Mouse (Mus musculus) cerebellum, adult (tissue): Measurements from ENCODE around the gene Rps10.

Source experiments
- ATAC-seq: cut with Nextera tagmentation; 2 replicates; pipeline ENCODE4 v1.9.2; 2017; ENCODE audit warnings: mild to moderate bottlenecking, moderate library complexity, mixed read lengths; ENCODE audit not compliant: insufficient number of reproducible peaks, low FRiP score, low TSS enrichment

The Rps10 gene

DNA sequence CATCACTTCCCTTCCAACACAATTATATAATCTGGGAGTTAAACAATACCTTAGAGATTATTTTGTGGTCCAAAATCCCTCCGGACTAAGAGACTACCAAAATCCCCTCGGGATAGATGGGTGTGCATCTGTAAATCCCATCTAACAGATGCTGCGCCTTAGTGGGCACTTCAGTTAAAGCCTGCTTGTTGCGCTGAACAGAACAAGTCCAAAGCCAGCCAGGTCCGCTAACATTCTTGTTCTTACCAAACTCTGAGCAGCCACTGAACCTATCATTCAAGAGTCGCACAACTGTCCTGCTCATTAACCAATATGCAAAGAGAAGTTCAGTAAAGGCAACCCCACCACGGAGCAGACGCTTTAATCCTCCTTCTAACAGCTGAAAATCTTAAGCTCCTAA, 15.3 kb downstream of the Rps10 start:
- ATAC-seq, result no peak

DNA sequence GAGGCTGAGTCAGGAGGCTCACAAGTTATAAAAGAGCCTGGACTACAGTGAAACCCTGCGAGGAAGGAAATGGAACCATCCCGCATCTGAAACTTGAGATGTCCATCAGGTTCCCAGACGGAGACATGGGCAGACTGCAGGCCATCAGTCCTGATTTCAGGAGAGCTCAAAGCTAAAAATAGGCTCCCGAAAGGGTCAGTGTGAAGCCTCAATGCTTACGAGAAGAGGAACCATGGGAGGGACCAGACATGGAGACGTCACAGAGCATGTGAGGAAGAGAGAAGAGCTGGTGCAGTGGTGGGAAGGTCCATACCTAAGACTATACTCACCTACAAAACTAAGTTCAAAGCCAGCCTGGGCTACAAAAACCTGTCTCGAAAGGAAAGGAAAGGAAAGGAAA, 21.1 kb downstream of the Rps10 start:
- no peak for ATAC-seq

DNA sequence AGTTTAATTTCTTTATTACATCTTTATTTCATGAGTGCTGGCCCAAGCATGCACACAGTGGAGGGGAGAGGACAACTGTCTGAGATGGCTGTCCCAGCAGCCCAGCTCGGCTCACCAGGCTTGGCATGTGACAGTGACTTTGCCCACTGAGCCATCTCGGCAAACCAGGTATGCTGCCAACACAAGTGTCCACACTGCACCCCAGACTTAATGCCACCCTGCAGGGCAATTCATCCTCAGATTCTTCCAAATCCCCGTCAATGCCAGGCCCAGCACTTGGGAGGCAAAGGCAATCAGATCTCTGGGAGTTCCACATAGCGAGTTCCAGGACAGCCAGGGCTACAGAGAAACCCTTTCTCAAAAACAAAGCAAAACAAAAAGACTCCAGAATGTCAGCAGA, 23.5 kb downstream of the Rps10 start:
- no peak for ATAC-seq

DNA sequence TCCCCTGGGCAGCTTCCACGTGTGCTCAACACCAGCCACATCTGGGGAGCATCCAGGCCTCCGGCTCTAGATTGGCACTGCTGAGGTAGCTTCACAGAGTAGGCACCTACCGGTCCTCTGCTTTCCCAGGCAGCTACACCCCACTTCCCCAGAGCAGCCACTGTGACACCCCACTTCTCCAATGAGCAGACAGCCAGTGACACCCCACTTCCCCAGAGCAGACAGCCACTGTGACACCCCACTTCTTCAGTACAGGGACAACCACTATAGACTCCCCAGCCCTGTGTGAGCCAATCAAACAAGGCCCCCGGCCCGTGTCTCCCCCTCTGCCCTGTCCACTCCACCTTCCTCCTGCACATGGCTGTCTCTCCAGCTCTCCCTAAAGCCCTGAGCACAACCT, 24.5 kb downstream of the Rps10 start:
- ATAC-seq, result no peak

DNA sequence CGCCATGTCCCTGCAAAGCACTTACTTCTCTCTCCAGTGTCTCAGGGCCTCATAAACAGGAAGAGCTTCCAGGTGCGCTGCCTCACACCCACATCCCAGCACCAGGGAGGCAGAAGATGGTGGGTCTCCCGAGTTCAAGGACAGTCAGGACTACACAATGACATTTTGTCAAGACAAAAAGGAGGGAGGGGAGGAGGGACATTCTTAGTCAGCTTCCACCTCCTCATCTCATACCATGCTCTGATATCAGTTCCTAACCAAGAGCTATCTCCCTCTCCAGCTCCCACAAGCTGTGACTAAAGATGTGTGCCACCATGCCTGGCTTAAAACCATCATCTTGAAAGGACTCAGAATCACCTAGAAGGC, 25.0 kb downstream of the Rps10 start:
- no peak for ATAC-seq

DNA sequence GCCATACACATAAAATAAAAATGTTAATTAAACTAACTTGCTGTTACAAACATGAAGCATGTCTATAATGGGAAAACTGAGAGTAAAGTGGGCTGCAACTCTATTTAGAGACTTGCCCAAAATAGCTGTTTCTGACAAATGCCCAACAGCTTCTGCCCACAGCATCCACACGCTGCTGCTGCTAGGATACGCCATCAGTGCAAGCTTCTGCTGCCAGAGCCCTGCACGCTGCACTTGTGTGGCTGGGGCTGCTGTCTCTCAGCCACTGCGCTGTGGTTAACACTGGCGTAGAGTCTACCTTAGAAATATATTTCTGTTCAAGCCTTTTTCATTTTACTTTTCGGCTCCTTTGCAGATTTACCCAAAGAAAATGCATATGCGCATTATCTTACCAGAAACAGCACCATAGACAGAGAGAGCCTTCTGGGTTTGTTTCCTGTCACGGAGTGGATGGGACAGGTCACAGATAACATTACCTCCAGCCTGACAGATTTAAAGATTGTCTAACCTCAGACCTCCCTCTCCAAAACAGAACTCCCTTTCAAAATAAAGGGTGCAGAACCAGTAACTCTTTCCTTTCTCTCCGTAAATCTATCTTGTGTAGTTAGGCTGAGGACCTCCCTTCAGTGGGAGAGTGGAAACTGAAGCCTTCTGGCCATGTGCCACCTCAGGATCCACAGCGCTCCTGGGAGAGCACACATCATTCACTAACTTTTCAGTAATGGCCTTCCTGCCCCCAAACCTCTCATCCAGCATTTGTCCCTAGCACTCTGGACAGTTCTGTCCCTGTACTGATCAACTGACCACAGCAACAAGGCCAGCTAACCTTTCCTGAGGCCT, 25.6 kb downstream of the Rps10 start:
- ATAC-seq, result no peak

DNA sequence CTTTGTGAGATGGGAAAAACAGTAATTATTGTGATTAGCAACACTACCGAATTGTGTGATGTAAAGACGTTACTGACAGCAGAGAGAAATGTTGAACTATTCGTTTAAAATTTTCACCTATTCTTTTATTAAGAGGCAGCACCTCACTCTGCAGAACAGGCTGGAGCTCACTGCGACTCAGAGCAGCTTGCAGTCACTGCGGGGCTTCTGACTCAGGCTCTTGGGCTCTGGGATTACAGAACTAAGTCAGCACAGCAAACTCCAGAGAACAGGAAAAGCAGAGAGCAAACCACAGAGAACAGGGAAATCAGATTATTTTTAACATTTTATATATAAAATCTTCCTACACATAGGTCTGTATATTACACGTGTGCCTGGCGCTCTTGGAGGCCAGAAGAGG, 26.9 kb downstream of the Rps10 start:
- ATAC-seq, result no peak

DNA sequence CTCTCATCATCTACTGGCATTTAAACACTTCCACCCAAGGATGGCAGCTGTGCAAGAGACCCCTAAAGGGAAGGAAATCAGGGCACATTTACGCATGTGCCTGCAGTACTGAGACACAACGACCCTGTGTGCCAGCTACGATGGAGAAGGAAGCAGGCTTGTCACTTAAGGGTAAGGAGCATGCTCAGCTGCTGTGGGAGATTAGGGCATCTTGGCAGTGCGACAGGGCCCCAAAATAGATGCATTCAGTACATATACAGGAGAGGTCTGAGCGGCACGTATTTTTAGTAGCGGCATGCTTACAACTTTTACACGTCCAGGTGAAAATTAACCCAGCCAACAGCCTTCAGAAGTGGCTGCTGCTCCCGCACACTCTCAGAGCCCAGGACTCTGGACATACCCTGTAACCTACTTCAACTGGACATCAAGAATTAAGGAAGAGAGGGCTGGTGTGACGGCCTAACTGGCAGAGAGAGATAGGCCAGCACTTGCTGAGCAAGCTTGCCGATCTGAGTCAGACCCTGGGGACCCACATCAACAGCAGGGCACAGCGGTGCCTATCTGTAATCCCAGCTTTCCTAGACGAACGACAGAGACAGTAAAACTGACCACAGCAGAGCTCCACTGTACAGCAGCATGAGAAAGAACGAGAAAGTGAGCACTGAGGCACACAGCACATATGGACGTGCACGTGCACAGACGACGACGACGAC, 32.8 kb downstream of the Rps10 start:
- ATAC-seq, result no peak

DNA sequence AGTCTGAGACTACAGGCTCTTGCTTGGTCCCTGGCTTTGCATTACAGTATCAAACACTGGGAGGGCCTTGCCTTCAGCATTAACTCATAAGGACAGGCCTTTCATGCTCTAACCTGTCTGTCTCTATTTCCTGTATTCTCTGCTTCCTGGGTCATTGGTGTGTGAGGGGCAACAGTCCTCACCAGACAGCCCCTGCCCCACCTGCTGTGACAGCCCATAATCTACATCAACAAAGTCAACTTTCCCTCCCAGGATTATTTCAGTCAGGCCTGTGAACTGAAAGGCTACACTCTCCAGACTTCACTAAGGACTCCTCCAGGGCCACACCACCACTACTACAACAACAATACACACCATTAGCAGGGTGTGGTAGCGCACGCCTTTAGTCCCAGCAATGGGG, 33.4 kb downstream of the Rps10 start:
- no peak for ATAC-seq

DNA sequence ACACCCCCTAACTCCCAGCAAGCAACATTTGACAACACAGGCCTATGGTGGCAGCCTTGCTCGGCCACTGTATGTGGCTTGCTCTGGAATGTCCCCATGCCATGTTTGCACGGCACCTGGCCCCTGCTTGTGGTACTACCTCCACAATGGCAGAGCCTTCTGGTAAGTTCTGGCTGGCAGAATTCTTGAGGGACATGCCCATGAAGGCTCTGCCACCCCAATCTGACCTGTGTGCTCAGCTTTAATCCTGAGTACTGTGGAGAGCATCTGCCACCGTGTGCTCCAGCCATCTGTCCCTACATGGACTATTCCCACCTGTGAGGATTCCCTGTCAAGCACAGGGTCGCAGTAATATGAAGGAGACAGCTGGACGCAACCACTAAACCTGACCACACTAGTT, 35.6 kb downstream of the Rps10 start:
- ATAC-seq, result peak; percentile 51; the same call in 1 of the 2 replicates

DNA sequence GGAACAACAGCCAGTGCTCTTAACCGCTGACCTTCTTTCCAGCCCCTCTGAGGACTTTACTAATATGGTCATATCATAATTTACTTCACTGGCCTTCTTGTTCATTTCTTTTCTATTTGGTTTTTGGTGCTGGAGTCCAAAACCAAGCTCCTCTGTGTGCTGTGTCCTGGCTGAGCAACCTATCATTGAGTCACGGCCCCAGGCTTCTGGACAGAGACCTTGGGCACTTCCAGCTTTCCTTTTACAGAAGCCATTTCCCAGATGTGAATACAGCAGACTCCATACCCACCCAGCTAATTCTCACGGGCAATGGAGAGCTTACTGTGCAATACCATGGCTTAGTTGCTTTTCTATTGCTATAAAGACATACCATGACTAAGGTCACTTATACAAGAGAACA, 36.2 kb downstream of the Rps10 start:
- ATAC-seq, result no peak

DNA sequence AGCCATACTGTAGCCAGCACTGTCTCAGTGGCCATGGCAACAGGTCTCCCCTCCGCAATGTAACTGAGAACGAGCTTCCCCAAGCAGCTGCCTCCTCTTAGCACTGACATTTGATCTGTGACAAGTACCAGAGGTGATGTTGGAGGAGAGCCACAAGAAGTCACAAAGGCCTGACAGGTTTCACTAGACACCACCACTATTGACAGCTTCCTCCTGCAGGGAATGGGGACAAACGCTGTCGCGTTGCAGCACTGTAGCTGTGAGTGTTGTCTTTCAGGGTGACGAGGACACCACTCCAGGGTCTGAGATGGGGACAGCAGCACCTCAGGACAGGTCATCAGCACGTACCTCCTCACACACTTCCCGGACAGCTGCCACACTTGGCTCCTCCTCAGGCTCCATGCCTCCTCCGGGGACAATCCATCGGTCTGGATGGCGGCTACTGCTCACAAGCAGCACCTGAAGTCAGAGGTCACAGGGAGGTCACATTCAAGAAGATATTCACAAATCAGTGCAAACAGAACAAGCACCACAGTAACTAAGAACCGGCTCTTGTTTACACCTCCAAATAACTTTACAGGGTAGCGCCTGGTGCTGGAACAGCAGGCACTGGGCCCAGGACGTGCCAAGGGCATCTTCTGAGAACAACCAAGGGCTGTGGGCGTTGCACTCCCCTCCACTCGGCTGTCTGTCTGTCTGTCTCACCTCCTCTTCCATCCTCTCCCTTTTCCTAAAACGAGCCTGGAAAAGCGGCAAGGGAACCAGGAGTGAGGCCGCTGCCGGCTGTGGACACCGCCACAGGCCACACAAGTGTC, 39.9 kb downstream of the Rps10 start:
- ATAC-seq, result no peak

DNA sequence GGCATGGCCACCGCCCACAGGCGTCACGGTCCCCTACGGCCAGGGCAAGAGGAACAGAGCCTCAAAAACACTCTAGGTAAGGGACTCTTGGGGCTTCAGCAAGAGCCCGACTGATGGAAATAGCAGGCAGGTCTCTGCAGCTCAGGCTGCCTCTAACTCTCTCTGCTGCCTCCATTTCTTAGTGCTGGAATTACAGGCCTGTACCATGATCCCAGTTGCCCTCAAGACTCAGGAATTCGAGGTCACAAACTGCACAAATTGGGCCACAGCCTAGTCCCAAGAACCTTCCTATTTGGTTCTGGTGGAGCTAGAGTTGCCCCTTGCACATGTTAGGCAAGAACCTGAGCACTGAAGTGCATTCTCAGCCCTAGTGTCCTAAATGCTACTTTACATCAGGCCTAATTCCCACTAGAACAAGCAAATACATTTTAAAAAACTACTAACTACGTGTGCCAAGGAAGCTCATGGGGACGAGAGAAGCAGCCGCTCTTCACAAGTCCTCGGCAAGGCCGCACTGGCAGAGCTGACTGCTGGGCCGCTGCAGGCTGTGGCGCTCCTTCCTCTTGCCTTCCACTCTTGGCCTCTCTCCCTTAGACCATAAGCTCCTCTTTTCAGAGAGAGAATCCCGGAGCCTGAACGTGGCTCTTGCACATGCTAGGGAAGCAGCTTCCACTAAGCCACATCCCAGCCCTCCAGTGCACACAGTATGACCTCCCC, 40.7 kb downstream of the Rps10 start:
- ATAC-seq, result peak; percentile 28; the same call in 1 of the 2 replicates

DNA sequence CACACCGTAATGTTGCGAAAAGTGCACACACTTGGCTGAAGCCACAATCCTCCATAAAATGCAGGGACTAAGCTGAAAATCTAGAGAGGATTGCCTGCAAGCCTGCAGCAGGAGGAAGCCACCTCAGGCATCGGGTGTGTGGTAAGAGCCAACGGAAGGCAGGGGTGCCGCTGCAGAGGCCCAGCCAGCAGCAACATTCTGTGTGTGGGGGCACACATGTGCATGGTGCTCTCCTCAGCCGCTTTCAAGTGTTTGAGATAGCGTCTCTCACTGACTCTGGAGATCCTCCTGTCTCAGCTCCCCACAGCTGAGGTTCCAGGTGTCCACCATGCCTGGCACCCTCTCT, 43.9 kb downstream of the Rps10 start:
- no peak for ATAC-seq

DNA sequence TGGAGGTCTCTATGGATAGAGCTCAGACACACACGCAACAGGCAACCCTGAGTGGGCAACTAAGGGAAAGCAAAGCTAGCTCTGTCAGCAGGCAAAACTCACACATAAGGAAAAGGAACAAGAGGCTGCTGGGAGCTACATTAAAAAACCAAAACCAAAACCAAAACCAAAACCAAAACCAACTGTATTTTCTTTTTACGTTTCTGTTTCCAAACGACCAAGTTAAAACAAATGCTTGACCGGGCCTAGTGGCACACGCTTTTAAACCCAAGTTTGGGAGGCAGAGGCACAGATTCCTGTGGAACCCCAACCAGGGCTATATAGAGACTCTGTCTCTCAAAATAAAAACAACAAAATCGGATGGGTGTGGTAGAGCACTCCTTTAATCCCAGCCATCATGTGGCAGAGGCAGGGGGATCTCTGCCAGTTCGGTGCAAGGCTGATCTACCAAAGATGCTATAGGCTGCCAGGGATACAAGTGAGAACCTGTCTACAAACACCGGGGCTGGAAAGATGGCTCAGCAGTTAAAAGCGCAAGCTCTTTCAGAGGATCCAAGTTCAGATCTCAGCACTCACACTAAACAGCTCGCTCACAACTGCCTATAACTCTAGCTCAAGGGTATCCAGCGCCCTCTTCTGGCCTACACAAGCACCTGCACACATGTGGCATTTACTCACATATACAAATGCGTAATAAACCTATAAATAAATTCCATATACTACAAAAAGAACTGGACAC, 44.5 kb downstream of the Rps10 start:
- ATAC-seq, result no peak

DNA sequence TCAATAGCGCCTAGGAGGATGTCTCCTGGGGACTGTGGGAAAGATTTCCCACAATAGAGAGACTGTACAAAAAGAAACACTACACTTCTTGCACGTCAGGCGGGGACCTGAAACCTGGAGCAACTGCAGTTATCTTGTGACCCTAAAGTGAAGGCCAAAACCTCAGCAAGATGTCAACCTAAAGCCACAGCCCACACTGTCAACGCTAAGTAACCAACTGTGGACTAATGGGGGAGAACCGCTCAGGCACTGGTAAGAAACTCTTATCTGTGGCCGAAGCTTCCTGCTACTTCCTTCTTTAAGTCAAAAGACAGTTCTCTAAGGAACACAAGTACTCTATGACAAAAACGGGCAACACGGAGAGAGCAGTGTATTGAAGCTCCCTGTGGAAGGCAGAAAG, 48.2 kb downstream of the Rps10 start:
- ATAC-seq, result no peak

DNA sequence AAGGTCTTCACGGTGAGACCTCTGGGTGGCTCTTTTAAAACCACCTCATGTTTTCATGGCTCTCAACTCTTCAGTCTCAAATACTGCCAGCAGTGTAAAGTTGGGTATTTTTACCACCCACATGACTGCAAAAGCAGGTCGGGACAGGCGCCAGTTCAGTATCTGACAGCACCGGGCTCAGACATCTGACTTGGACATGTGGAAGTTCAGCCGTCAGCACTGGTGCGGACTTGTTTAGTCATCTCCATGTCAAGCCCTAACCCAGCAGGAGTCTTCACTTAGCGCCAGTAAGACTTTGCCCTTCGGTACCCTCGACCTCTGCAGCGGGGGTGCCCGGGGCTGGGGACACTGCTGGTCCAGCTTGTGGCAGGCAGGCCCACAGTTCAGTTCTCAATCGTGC, 49.2 kb downstream of the Rps10 start:
- no peak for ATAC-seq

DNA sequence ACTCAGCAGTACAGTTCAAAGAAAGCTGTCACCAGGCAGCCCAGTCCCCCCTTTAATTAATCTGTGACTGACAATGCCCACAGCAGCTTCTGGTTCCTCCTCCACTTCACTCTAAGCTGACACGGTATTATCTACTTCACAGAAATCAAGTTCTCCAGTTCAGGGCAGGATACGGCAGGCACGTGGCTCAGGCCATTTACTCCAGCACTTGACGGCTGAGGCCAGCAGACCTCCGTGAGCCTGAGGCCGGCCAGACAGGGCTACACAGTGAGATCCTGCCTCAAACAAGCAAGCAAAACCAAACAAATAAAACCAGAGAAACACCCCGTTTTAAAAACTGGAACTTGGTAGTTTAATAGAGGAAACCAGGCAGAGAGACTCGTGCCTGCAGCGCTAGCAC, 49.8 kb downstream of the Rps10 start:
- no peak for ATAC-seq

DNA sequence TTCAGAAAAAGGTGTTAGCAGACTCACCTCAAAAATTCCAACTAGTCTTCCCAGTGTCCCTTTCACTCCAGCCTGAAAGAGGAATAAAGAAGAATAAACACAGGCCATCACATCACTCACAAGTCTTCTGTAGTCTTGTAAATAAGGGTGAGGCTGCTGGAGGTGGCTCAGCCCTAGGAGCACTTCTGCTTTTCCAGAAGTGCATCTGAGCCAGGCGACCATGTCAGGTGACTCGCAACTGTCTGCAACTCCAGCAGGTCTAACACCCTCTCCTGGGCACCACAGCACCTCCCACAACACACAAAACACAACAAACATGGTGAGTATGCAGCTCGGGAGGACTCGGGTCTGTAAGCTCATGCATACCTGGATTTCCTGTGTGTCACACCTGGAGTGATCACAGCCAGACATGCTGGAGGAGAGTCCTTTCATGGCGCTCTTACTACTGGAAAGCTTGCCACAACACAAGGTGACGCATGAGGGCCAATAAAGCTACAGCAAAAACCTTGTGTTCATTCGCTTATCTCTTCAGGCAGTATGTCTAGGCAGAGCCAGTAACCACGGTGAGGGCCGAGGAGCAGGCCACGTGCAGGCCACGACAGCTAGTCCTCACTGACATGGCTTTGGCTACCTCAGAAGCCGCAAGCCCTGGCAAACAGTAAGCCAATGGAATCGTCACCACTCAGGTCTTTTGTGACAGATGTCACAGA, 53.1 kb downstream of the Rps10 start:
- no peak for ATAC-seq
